Mouse (Mus musculus): ENCODE measurements around the gene Ccdc113. TPM values are rescaled to one million over a fixed set of nuclear protein-coding genes. Genes with fewer than 3 reads are reported as not detected.

Gene Ccdc113
- polyA plus RNA-seq, 1 experiment from 2014 or later: not detected

DNA sequence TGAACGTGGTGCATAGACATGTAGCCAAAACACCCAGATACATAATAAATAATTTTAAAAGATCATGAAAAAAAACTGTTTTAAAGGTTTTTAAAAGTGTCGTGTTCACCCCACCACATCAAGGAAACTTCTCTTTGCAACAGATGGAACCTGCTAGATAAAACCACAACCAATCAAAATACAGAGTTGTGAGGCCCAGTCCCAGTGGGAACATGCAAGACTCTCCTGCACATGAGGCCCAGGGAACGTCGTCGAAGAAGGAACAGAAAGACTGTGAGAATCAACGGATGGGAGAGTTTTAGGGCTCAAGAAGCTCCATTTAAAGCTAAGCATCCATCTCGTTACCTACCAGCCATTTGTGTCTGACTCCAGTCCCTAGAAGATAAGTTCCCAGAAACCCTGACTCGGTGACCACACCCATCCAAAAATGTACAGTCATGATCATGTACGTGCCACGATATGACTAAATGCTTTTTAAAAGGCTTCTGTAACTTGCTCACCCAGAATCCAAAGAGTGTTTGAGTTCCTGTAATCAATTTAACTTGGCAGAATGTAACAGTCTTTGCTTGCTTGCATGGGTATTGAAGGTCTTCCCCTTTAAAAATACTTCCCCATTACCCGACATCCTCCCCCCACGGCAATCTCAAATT lies 58.4 kb downstream of the Ccdc113 start:
- Histone ChIP-seq H3K36me3 (replicated peaks; ENCODE audit: insufficient read depth, low read length) (no peaks in the 10 kb centered on the region), H3K4me1 (ENCODE audit: insufficient read depth) (peaks cover 13% of the 10 kb centered on the region), H3K9ac (replicated peaks) (no peak overlapping the region; the same call in 1 of the 2 replicates), H3K4me2 (ENCODE audit: low read depth, low read length) (peak overlapping the region; percentile 50), H3K4me3 (ENCODE audit: low read depth, low read length) (no peak overlapping the region), H3K9me3 (ENCODE audit: low read length) (no peaks in the 10 kb centered on the region), H3K27ac (ENCODE audit: low read depth) (peak overlapping the region; percentile 92), H3K27me3 (ENCODE audit: insufficient read depth, low read length) (no peaks in the 10 kb centered on the region)
- TF ChIP-seq EP300 (IDR thresholded peaks at IDR 0.05; ENCODE audit: low read depth) (peak; percentile 95), CTCF (IDR thresholded peaks at IDR 0.05; ENCODE audit: low read depth) (no peak)
- ATAC-seq: peak; percentile 94
- WGBS (ENCODE audit: insufficient replicate concordance): 46% methylated on average over 12 of the region's 12 CpGs
- DNase-seq: peak; percentile 40

DNA sequence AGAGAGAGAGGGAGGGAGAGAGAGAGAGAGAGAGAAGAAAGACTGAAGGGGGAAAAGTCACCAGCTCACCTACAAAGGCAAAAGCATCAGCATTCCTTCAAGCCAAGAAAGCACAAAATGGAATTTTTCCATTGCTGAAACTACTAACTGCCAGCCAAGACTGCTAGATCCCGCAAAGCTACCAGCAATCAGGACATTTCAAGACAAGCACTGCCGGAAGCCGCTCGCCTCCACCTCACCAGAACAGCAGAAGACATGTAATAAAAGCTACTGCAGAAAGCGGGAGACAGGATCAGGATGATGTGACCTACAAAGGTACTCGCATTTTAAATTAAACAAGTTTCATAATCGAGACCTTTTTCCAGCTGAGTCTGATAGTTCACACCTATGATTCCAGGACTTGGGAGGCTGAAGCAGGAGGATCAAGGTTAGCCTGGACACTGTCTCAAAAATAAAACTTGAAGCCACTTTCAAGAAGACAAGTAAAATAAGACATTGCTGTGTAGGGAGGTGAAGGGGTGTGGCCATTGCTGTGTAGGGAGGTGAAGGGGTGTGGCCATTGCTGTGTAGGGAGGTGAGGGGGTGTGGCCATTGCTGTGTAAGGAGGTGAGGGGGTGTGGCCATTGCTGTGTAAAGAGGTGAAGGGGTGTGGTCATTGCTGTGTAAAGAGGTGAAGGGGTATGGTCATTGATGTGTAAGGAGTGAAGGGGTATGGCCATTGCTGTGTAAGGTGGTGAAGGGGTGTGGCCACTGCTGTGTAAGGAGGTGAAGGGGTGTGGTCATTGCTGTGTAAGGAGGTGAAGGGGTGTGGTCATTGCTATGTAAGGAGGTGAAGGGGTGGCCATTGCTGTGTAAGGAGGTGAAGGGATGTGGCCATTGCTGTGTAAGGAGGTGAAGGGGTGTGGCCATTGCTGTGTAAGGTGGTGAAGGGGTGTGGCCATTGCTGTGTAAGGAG lies 59.8 kb downstream of the Ccdc113 start:
- H3K4me3 ChIP-seq (ENCODE audit: low read depth, low read length): no peak overlapping the region
- DNase-seq: peak; percentile 26
- TF ChIP-seq EP300 (IDR thresholded peaks at IDR 0.05; ENCODE audit: low read depth) (no peak), CTCF (IDR thresholded peaks at IDR 0.05; ENCODE audit: low read depth) (no peak)
- H3K4me1 ChIP-seq (ENCODE audit: insufficient read depth): peaks cover 13% of the 10 kb centered on the region
- H3K36me3 ChIP-seq (replicated peaks; ENCODE audit: insufficient read depth, low read length): no peaks in the 10 kb centered on the region
- H3K9ac ChIP-seq (replicated peaks): no peak overlapping the region
- peak overlapping the region; percentile 92; the same call in 1 of the 2 replicates for H3K27ac ChIP-seq (ENCODE audit: low read depth)
- WGBS (ENCODE audit: insufficient replicate concordance): 93% methylated on average over 7 of the region's 7 CpGs
- H3K27me3 ChIP-seq (ENCODE audit: insufficient read depth, low read length): no peaks in the 10 kb centered on the region
- H3K4me2 ChIP-seq (ENCODE audit: low read depth, low read length): no peak overlapping the region
- no peak for ATAC-seq
- H3K9me3 ChIP-seq (ENCODE audit: low read length): no peaks in the 10 kb centered on the region

- H3K9me3 ChIP-seq (ENCODE audit: low read length): no peaks in the 10 kb centered on the region
- H3K4me3 ChIP-seq (ENCODE audit: low read depth, low read length): no peak overlapping the region
- no peaks in the 10 kb centered on the region for H3K36me3 ChIP-seq (replicated peaks; ENCODE audit: insufficient read depth, low read length)
- TF ChIP-seq CTCF (IDR thresholded peaks at IDR 0.05; ENCODE audit: low read depth) (no peak), EP300 (IDR thresholded peaks at IDR 0.05; ENCODE audit: low read depth) (no peak)
- no peak overlapping the region for H3K4me2 ChIP-seq (ENCODE audit: low read depth, low read length)
- ATAC-seq (no peak), DNase-seq (no peak)
- no peaks in the 10 kb centered on the region for H3K27me3 ChIP-seq (ENCODE audit: insufficient read depth, low read length)
- 87% methylated on average over 14 of the region's 14 CpGs for WGBS (ENCODE audit: insufficient replicate concordance)
- no peak overlapping the region for H3K9ac ChIP-seq (replicated peaks)
- H3K4me1 ChIP-seq (ENCODE audit: insufficient read depth): peaks cover 13% of the 10 kb centered on the region
- no peak overlapping the region for H3K27ac ChIP-seq (ENCODE audit: low read depth)
Measured at GRCm38 (mm10) chr8:95595131-95595530, 61.2 kb downstream of the Ccdc113 start.

GRCm38 (mm10) chr8:95596841-95597241 lies 63.0 kb downstream of the Ccdc113 start:
- Histone ChIP-seq H3K9me3 (ENCODE audit: low read length) (no peaks in the 10 kb centered on the region), H3K4me1 (ENCODE audit: insufficient read depth) (peaks cover 3% of the 10 kb centered on the region), H3K4me2 (ENCODE audit: low read depth, low read length) (no peak overlapping the region), H3K4me3 (ENCODE audit: low read depth, low read length) (no peak overlapping the region), H3K27ac (ENCODE audit: low read depth) (no peak overlapping the region), H3K27me3 (ENCODE audit: insufficient read depth, low read length) (no peaks in the 10 kb centered on the region), H3K9ac (replicated peaks) (no peak overlapping the region), H3K36me3 (replicated peaks; ENCODE audit: insufficient read depth, low read length) (no peaks in the 10 kb centered on the region)
- 37% methylated on average over 4 of the region's 4 CpGs for WGBS (ENCODE audit: insufficient replicate concordance)
- ATAC-seq (no peak), DNase-seq (no peak)
- no peak for TF ChIP-seq EP300 (IDR thresholded peaks at IDR 0.05; ENCODE audit: low read depth)
- TF ChIP-seq CTCF (IDR thresholded peaks at IDR 0.05; ENCODE audit: low read depth): no peak

- 12% methylated on average over 11 of the region's 11 CpGs for WGBS (ENCODE audit: insufficient replicate concordance)
- no peaks in the 10 kb centered on the region for H3K27me3 ChIP-seq (ENCODE audit: insufficient read depth, low read length)
- H3K9me3 ChIP-seq (ENCODE audit: low read length): no peaks in the 10 kb centered on the region
- H3K36me3 ChIP-seq (replicated peaks; ENCODE audit: insufficient read depth, low read length): no peaks in the 10 kb centered on the region
- peak; percentile 82 for TF ChIP-seq CTCF (IDR thresholded peaks at IDR 0.05; ENCODE audit: low read depth)
- TF ChIP-seq EP300 (IDR thresholded peaks at IDR 0.05; ENCODE audit: low read depth): no peak
- H3K4me2 ChIP-seq (ENCODE audit: low read depth, low read length): no peak overlapping the region
- H3K4me3 ChIP-seq (ENCODE audit: low read depth, low read length): no peak overlapping the region
- no peaks in the 10 kb centered on the region for H3K4me1 ChIP-seq (ENCODE audit: insufficient read depth)
- peak; percentile 65 for DNase-seq
- no peak overlapping the region for H3K27ac ChIP-seq (ENCODE audit: low read depth)
- no peak for ATAC-seq
- no peak overlapping the region for H3K9ac ChIP-seq (replicated peaks)
Measured at GRCm38 (mm10) chr8:95599861-95600260, 66.0 kb downstream of the Ccdc113 start.

DNA sequence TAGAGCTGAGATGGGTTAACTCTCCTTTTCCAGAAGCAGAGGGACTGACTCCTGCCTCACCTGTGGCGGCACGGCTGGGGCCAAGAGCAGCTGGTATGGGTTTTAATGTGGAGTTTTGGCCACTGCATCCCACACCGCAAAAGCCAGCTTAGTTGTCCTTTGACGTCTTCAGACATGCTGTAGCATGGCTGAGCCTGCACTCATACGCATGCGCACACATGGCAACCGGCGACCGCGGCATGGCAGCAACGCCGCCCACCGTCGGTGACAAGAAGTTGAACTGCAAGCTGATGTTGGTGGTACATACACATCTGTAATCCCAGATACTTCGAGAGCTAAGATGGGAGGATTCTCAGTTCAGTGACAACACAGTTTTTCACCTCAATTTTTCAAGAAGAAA lies 67.4 kb downstream of the Ccdc113 start:
- Histone ChIP-seq H3K4me1 (ENCODE audit: insufficient read depth) (no peaks in the 10 kb centered on the region), H3K4me2 (ENCODE audit: low read depth, low read length) (no peak overlapping the region), H3K9ac (replicated peaks) (no peak overlapping the region), H3K27ac (ENCODE audit: low read depth) (no peak overlapping the region), H3K27me3 (ENCODE audit: insufficient read depth, low read length) (no peaks in the 10 kb centered on the region), H3K36me3 (replicated peaks; ENCODE audit: insufficient read depth, low read length) (no peaks in the 10 kb centered on the region), H3K9me3 (ENCODE audit: low read length) (no peaks in the 10 kb centered on the region), H3K4me3 (ENCODE audit: low read depth, low read length) (no peak overlapping the region)
- TF ChIP-seq EP300 (IDR thresholded peaks at IDR 0.05; ENCODE audit: low read depth) (no peak), CTCF (IDR thresholded peaks at IDR 0.05; ENCODE audit: low read depth) (no peak)
- DNase-seq (no peak), ATAC-seq (no peak)
- WGBS (ENCODE audit: insufficient replicate concordance): 72% methylated on average over 15 of the region's 15 CpGs

Data from liver, postnatal 0 days (tissue).